Mouse (Mus musculus) stomach, postnatal 0 days (tissue): ENCODE measurements around the gene Gpx3. TPM values are rescaled to one million over a fixed set of nuclear protein-coding genes. Genes with fewer than 3 reads are reported as not detected.
A peak's percentile ranks its signal among the peaks of the same experiment; 100 is the strongest.

Experiments used
- ATAC-seq: fragments of 200-750 bp; cut with Nextera tagmentation; 2 replicates; pipeline ENCODE4 v1.8.0; 2017; ENCODE audit not compliant: low FRiP score, low TSS enrichment
- DNase-seq: peaks from one replicate; pipeline ENCODE4 v3.0.0-alpha.2; 2016; ENCODE audit warnings: low spot score
- H3K27ac ChIP-seq: fragments of 300-500 bp; sonication (generic); replicated peaks from 2 replicates; pipeline ENCODE4 v1.5.1; 2014; ENCODE audit warnings: mild to moderate bottlenecking, control low read depth
- H3K27me3 ChIP-seq: fragments of 300-500 bp; sonication (generic); 2 replicates; pipeline ENCODE4 v1.6.1; 2014; ENCODE audit warnings: low read length; ENCODE audit not compliant: control insufficient read depth, insufficient read depth
- H3K36me3 ChIP-seq: fragments of 300-500 bp; sonication (generic); 2 replicates; pipeline ENCODE4 v1.6.1; 2014; ENCODE audit warnings: low read length, mixed read lengths; ENCODE audit not compliant: control insufficient read depth, insufficient read depth
- H3K4me1 ChIP-seq: fragments of 300-500 bp; sonication (generic); replicated peaks from 2 replicates; pipeline ENCODE4 v1.6.1; 2014; ENCODE audit warnings: antibody characterized with exemption; ENCODE audit not compliant: control insufficient read depth, insufficient read depth
- H3K4me2 ChIP-seq: fragments of 300-500 bp; sonication (generic); replicated peaks from 2 replicates; pipeline ENCODE4 v1.6.1; 2014; ENCODE audit warnings: low read depth, mild to moderate bottlenecking, control low read depth, moderate library complexity
- H3K4me3 ChIP-seq: fragments of 300-500 bp; sonication (generic); 2 replicates; pipeline ENCODE4 v1.5.1; 2014; ENCODE audit warnings: low read depth, low read length, control low read depth
- H3K9ac ChIP-seq: fragments of 300-500 bp; sonication (generic); 2 replicates; pipeline ENCODE4 v1.6.1; 2014; ENCODE audit warnings: mild to moderate bottlenecking, low read length, control low read depth, mixed read lengths
- H3K9me3 ChIP-seq: fragments of 300-500 bp; sonication (generic); 2 replicates; pipeline ENCODE4 v1.6.1; 2016; ENCODE audit warnings: low read length; ENCODE audit not compliant: control insufficient read depth
- CTCF ChIP-seq: IDR thresholded peaks from 2 replicates; pipeline ENCODE4 v1.5.1; 2016; ENCODE audit warnings: antibody characterized with exemption, low read depth, mild to moderate bottlenecking, moderate library complexity
- EP300 ChIP-seq: optimal IDR thresholded peaks from 2 replicates; pipeline ENCODE3; 2016; ENCODE audit warnings: antibody characterized with exemption
- WGBS: fragments of 180-500 bp; shearing (Covaris S2); extraction: QIAGEN DNeasy Blood & Tissue Kit; methylation state at CpG from one replicate; pipeline ENCODE4 v1.1.7; 2014; 5-methylcytosine and 5-hydroxymethylcytosine counted together
- polyA plus RNA-seq: library from polyadenylated mRNA; unstranded; fragments of >200 nt; fragmentation: Nextera tagmentation; extraction: Ambion mirVana; gene quantifications from 2 replicates; pipeline ENCODE4 v1.2.1, GENCODE M21; 2015

Gene Gpx3
- polyA plus RNA-seq, 1 experiment from 2014 or later: 206 TPM

DNA sequence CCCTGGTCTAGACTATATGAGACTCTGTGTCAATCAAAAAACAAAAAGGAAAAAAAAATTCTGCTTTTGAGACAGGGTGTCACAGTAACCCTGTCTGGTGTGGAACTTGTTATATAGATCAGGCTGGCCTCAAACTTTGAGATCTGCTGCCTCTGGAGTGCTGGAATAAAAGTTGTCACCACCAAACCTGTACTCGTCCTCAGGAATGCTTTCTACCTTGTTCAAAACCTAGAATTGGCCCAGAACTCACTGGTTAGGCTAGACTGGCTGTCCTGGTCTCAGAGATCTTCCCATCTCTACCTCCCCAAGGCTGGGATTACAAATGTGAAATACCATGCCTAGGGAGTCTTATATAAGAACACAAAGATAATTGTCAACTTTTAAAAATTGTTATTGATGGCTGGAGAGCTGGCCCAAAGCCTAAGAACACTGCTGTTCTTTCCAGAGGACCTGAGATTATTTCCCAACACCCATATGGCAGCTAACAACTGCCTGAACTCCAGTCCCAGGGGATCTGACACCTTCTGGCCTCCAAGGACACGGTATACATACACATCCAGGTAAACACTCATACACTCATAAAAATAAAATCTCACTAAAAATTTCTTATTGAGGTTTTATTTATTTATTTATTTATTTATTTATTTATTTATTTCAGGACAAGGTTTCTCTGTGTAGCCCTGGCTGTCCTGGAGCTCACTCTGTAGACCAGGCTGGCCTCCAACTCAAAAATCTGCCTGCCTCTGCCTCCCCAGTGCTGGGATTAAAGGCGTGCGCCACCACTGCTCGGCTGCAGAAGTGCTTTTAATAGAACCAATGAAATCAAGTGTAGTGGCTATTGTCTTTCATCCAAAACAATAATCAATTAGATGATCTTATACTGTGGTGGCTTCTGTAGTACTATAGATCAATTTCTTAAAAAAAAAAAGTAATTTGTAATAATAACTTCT is 40.5 kb upstream of the Gpx3 start:
- no peak for DNase-seq
- Histone ChIP-seq H3K9me3 (no peaks in the 10 kb centered on the region), H3K4me1 (no peaks in the 10 kb centered on the region), H3K9ac (no peak overlapping the region), H3K4me3 (peak overlapping the region; percentile 68; the same call in 1 of the 2 replicates), H3K27ac (peak overlapping the region; percentile 91), H3K36me3 (no peaks in the 10 kb centered on the region), H3K4me2 (no peak overlapping the region; the same call in 1 of the 2 replicates), H3K27me3 (no peaks in the 10 kb centered on the region)
- ATAC-seq: no peak
- WGBS: 82% methylated on average over 5 of the region's 5 CpGs
- TF ChIP-seq CTCF: no peak
- TF ChIP-seq EP300: no peak

DNA sequence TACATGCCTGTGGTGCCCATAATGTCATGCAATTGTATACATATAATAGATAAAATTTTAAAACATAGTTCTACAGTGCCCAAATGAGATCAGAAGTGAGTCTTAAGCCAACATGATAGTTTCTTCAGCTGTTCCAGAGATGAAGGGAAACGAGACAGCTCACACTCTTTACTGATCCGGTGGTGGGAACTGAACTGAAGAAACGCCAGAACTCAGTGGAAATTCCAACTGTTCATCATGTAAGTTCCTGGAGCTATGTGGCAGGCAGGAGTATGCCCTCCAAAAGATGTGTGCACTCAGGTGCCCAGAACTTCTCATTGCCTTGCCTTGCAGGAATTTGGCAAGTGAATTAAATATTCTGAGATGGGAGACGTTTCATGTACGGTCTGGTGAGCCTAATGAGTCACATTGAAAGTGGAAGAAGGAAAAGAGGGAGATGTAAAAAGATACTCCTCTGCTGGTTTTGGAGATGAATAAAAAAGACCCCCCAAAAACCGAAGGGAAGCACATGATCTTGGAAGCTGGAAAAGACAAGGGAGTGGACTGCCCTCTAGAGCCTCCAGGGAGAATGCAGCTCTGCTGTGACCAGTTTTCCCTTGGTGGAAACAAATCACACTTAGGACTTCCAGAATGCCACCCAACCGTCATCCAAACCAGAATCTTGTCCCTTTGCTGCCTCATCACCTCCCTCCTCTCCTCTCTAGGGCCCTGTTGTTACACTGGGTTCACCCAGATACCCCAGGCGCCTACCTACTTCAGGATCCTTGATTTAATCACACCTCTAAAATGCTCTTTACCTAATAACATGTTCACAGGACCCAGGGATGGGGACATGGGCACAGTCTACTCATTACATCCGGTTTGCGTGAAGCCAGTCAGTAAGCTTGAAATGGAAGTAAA is 39.4 kb upstream of the Gpx3 start:
- H3K4me3 ChIP-seq: no peak overlapping the region
- TF ChIP-seq EP300 (no peak), CTCF (peak; percentile 87)
- DNase-seq (peak; percentile 55), ATAC-seq (no peak)
- WGBS: 39% methylated on average over 10 of the region's 10 CpGs
- no peaks in the 10 kb centered on the region for H3K27me3 ChIP-seq
- no peak overlapping the region for H3K4me2 ChIP-seq
- no peak overlapping the region for H3K9ac ChIP-seq
- no peaks in the 10 kb centered on the region for H3K36me3 ChIP-seq
- 0 out of 2 replicates have a peak, but pooled peaks cover 2% of the 10 kb centered on the region for H3K4me1 ChIP-seq
- H3K27ac ChIP-seq: no peak overlapping the region
- H3K9me3 ChIP-seq: no peaks in the 10 kb centered on the region

DNA sequence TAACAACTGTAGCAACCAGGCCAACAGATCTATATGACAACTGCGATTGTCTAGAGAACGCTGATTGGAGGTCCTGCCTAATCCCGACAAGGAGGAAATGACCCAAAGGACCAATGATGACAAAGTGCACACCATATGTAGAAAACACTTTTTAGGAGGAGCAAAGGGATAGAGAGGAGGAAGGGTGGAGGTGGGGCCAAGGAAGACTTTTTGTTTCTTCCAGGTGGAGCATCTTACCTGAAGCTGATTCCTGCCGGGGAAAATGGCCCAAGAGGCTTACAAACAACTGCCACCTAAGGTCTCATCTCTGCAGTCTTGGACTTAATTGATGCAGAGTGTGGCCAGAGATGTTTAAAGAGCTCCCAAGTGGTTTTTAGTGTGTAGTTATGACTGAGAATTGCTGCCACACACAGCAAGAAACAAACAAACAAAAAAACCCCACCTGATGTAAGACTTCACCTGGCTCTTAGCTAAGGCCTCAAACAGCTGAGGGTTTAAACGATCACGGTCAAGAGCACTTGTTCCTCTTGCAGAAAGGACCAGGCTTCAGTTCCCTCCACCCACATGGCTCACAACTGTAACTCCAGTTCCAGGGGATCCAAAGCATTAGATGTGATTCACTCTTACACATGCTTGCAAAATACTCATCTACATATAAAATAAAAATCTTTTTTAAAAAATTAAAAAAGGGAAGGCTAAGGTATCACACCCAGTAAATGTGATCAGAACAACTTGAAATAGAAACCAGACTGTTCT is 36.7 kb upstream of the Gpx3 start:
- TF ChIP-seq CTCF (no peak), EP300 (no peak)
- Histone ChIP-seq H3K9me3 (no peaks in the 10 kb centered on the region), H3K4me3 (peak overlapping the region; percentile 84), H3K4me1 (0 out of 2 replicates have a peak, but pooled peaks cover 2% of the 10 kb centered on the region), H3K4me2 (peak overlapping the region; percentile 63), H3K27me3 (no peaks in the 10 kb centered on the region), H3K9ac (peak overlapping the region; percentile 93), H3K36me3 (no peaks in the 10 kb centered on the region), H3K27ac (peak overlapping the region; percentile 95)
- 68% methylated on average over 6 of the region's 6 CpGs for WGBS
- ATAC-seq (no peak), DNase-seq (no peak)

DNA sequence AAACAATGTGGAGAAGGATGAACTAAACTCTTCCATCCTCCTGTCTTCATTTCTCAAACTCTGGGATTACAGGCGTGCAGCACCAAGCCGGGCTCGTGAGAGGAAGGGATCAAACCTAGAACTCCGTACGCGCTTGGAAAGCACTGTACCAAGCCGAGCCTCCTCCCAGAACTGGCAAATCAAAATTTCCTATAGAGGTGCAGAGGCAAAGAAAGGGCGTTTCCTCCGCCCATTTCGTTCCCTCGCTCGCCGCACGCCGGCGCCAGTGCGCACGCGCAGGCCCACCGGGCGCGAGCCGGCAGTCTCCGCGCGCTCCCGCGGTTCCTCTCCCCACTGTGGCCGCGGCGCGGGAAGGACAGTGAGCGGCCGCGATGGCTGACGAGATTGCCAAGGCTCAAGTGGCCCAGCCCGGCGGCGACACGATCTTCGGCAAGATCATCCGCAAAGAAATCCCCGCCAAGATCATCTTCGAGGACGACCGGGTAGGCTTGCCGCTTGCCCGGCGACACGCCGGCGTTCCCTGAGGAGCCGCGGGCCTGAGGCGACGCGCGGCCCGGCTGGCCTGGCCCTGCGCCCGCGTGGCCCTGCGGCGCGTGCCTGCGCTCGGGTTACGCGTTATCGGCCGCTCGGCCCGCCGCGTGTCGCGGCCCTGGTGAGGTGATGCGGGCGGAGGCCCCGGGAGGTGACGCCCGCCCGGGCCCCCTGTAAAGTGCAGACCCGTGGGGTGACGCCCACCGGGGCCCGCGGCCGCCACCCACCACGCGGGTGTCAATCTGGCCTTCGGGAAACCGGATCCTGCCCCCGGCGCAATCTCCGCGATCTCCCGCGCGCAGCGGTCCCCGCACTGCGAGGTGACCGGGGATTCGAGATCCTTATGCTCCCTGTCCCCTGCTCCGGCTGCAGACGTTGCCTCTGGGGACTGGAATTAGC is 35.9 kb upstream of the Gpx3 start, which contains the start of gene Hint1:
TSS of gene Hint1 (plus strand) at position 265 of the 930 bp plus-strand sequence.
- ATAC-seq (peak; percentile 87), DNase-seq (peak; percentile 92)
- Histone ChIP-seq H3K36me3 (no peaks in the 10 kb centered on the region; the same call in 1 of the 2 replicates), H3K9me3 (no peaks in the 10 kb centered on the region), H3K4me3 (peak within 1 kb of the TSS; percentile 84), H3K9ac (peak within 1 kb of the TSS; percentile 93), H3K27ac (peak within 1 kb of the TSS; percentile 95), H3K27me3 (no peaks in the 10 kb centered on the region), H3K4me1 (0 out of 2 replicates have a peak, but pooled peaks cover 2% of the 10 kb centered on the region), H3K4me2 (peak within 1 kb of the TSS; percentile 63)
- WGBS: under 1% methylated on average over 93 of the region's 107 CpGs
- TF ChIP-seq CTCF: peak; percentile 51
- no peak for TF ChIP-seq EP300
